Mouse (Mus musculus) embryonic facial prominence, embryonic 15.5 days (tissue): Measurements from ENCODE around the gene Med26. TPM values are rescaled to one million over a fixed set of nuclear protein-coding genes. Genes with fewer than 3 reads are reported as not detected.
A peak's percentile ranks its signal among the peaks of the same experiment; 100 is the strongest.

ENCODE experiments used
- ATAC-seq: fragments of 200-750 bp; cut with Nextera tagmentation; 2 replicates; pipeline ENCODE4 v1.8.0; 2017; ENCODE audit warnings: low read depth, moderate TSS enrichment; ENCODE audit not compliant: insufficient number of reproducible peaks, low FRiP score, low TSS enrichment
- H3K27ac ChIP-seq: fragments of 300-500 bp; sonication (generic); replicated peaks from 2 replicates; pipeline ENCODE4 v1.5.1; 2015; ENCODE audit warnings: mild to moderate bottlenecking, inconsistent platforms
- H3K27me3 ChIP-seq: fragments of 300-500 bp; sonication (generic); 2 replicates; pipeline ENCODE4 v1.6.1; 2015; ENCODE audit warnings: inconsistent platforms
- H3K36me3 ChIP-seq: fragments of 300-500 bp; sonication (generic); 2 replicates; pipeline ENCODE4 v1.6.1; 2015; ENCODE audit warnings: mild to moderate bottlenecking, inconsistent platforms
- H3K4me1 ChIP-seq: fragments of 300-500 bp; sonication (generic); 2 replicates; pipeline ENCODE4 v1.6.1; 2015; ENCODE audit warnings: inconsistent platforms
- H3K4me2 ChIP-seq: fragments of 300-500 bp; sonication (generic); replicated peaks from 2 replicates; pipeline ENCODE4 v1.6.1; 2015; ENCODE audit warnings: mild to moderate bottlenecking, inconsistent platforms
- H3K4me3 ChIP-seq: fragments of 300-500 bp; sonication (generic); replicated peaks from 2 replicates; pipeline ENCODE4 v1.5.1; 2015; ENCODE audit warnings: mild to moderate bottlenecking, inconsistent platforms
- H3K9ac ChIP-seq: fragments of 300-500 bp; sonication (generic); 2 replicates; pipeline ENCODE4 v1.6.1; 2015; ENCODE audit warnings: inconsistent platforms
- H3K9me3 ChIP-seq: fragments of 300-500 bp; sonication (generic); replicated peaks from 2 replicates; pipeline ENCODE4 v1.6.1; 2016; ENCODE audit warnings: inconsistent platforms
- WGBS: fragments of 180-500 bp; shearing (Covaris S2); methylation state at CpG from one replicate; pipeline ENCODE4 v1.1.7; 2015; 5-methylcytosine and 5-hydroxymethylcytosine counted together
- polyA plus RNA-seq: library from polyadenylated mRNA; unstranded; fragments of >200 nt; fragmentation: Nextera tagmentation; extraction: Ambion mirVana; gene quantifications from 2 replicates; pipeline ENCODE4 v1.2.1, GENCODE M21; 2015

The Med26 gene
- polyA plus RNA-seq, 1 experiment from 2014 or later, result 20.4 TPM

GRCm38 (mm10) chr8:72573450-72573849 is 25.4 kb upstream of the Med26 start:
- Histone ChIP-seq H3K4me2 (peak overlapping the region; percentile 89), H3K27me3 (no peaks in the 10 kb centered on the region), H3K9me3 (no peaks in the 10 kb centered on the region), H3K36me3 (peaks cover 11% of the 10 kb centered on the region), H3K4me3 (peak overlapping the region; percentile 62; the same call in 1 of the 2 replicates), H3K27ac (no peak overlapping the region), H3K4me1 (peaks cover 30% of the 10 kb centered on the region), H3K9ac (no peak overlapping the region)
- no peak for ATAC-seq
- WGBS, result 58% methylated on average over 6 of the region's 6 CpGs

- no peaks in the 10 kb centered on the region for H3K27me3 ChIP-seq
- H3K9me3 ChIP-seq, result no peaks in the 10 kb centered on the region
- H3K4me1 ChIP-seq, result peaks cover 30% of the 10 kb centered on the region
- H3K9ac ChIP-seq, result peak overlapping the region; percentile 58
- peaks cover 20% of the 10 kb centered on the region for H3K36me3 ChIP-seq
- H3K4me2 ChIP-seq, result peak overlapping the region; percentile 89
- ATAC-seq, result no peak
- WGBS, result 4% methylated on average over 10 of the region's 10 CpGs
- peak overlapping the region; percentile 98 for H3K27ac ChIP-seq
- H3K4me3 ChIP-seq, result peak overlapping the region; percentile 62
Observed at GRCm38 (mm10) chr8:72572507-72572906, 24.4 kb upstream of the Med26 start.

GRCm38 (mm10) chr8:72571611-72572473 is 23.8 kb upstream of the Med26 start, which contains the start of gene Tmem38a:
Gene Tmem38a (plus strand): TSS chr8:72572055.
- peak within 1 kb of the TSS; percentile 58 for H3K9ac ChIP-seq
- ATAC-seq, result peak; percentile 45
- WGBS, result under 1% methylated on average over 45 of the region's 45 CpGs
- peak within 1 kb of the TSS; percentile 89 for H3K4me2 ChIP-seq
- no peaks in the 10 kb centered on the region for H3K9me3 ChIP-seq
- peaks cover 27% of the 10 kb centered on the region for H3K36me3 ChIP-seq
- peak within 1 kb of the TSS; percentile 62 for H3K4me3 ChIP-seq
- H3K4me1 ChIP-seq, result peaks cover 30% of the 10 kb centered on the region
- H3K27ac ChIP-seq, result peak within 1 kb of the TSS; percentile 98
- no peaks in the 10 kb centered on the region for H3K27me3 ChIP-seq

GRCm38 (mm10) chr8:72570633-72571610 is 22.9 kb upstream of the Med26 start, which contains the start of gene Smim7:
Gene Smim7 (minus strand): TSS chr8:72571088.
- H3K36me3 ChIP-seq, result peaks cover 36% of the 10 kb centered on the region
- H3K27ac ChIP-seq, result peak within 1 kb of the TSS; percentile 98
- no peaks in the 10 kb centered on the region for H3K9me3 ChIP-seq
- H3K27me3 ChIP-seq, result no peaks in the 10 kb centered on the region
- WGBS, result under 1% methylated on average over 52 of the region's 52 CpGs
- ATAC-seq, result peak; percentile 96
- H3K9ac ChIP-seq, result peak within 1 kb of the TSS; percentile 58
- peak within 1 kb of the TSS; percentile 89 for H3K4me2 ChIP-seq
- peaks cover 30% of the 10 kb centered on the region for H3K4me1 ChIP-seq
- H3K4me3 ChIP-seq, result peak within 1 kb of the TSS; percentile 62

- Histone ChIP-seq H3K4me3 (no peak overlapping the region), H3K4me2 (no peak overlapping the region), H3K4me1 (peaks cover 19% of the 10 kb centered on the region), H3K36me3 (peaks cover 61% of the 10 kb centered on the region), H3K9me3 (no peaks in the 10 kb centered on the region), H3K9ac (no peak overlapping the region), H3K27me3 (no peaks in the 10 kb centered on the region), H3K27ac (no peak overlapping the region)
- ATAC-seq, result no peak
- 94% methylated on average over 2 of the region's 2 CpGs for WGBS
Observed at GRCm38 (mm10) chr8:72565970-72566369, 17.9 kb upstream of the Med26 start.

- Histone ChIP-seq H3K27ac (no peak overlapping the region), H3K4me1 (no peaks in the 10 kb centered on the region), H3K27me3 (no peaks in the 10 kb centered on the region), H3K9ac (no peak overlapping the region), H3K36me3 (peaks cover 34% of the 10 kb centered on the region), H3K4me2 (no peak overlapping the region), H3K9me3 (no peaks in the 10 kb centered on the region), H3K4me3 (no peak overlapping the region)
- ATAC-seq, result no peak
- WGBS, result 89% methylated on average over 1 of the region's 1 CpGs
Observed at GRCm38 (mm10) chr8:72561111-72561689, 13.1 kb upstream of the Med26 start.

GRCm38 (mm10) chr8:72555770-72556169 is 7.7 kb upstream of the Med26 start:
- H3K9ac ChIP-seq, result no peak overlapping the region
- H3K4me3 ChIP-seq, result no peak overlapping the region
- H3K27ac ChIP-seq, result no peak overlapping the region
- H3K27me3 ChIP-seq, result no peaks in the 10 kb centered on the region
- H3K36me3 ChIP-seq, result peaks cover 11% of the 10 kb centered on the region
- no peaks in the 10 kb centered on the region for H3K9me3 ChIP-seq
- no peak for ATAC-seq
- no peak overlapping the region for H3K4me2 ChIP-seq
- WGBS, result 56% methylated on average over 4 of the region's 4 CpGs
- no peaks in the 10 kb centered on the region for H3K4me1 ChIP-seq

- WGBS, result 5% methylated on average over 5 of the region's 5 CpGs
- no peaks in the 10 kb centered on the region for H3K27me3 ChIP-seq
Observed at GRCm38 (mm10) chr8:72549314-72549892, 1.3 kb upstream of the Med26 start.

GRCm38 (mm10) chr8:72548644-72549313 is 709 bp upstream of the Med26 start:
- Histone ChIP-seq H3K4me1 (peaks cover 19% of the 10 kb centered on the region), H3K4me3 (peak overlapping the region; percentile 96), H3K27ac (peak overlapping the region; percentile 97), H3K9me3 (no peaks in the 10 kb centered on the region), H3K9ac (peak overlapping the region; percentile 69), H3K4me2 (peak overlapping the region; percentile 84), H3K27me3 (no peaks in the 10 kb centered on the region), H3K36me3 (peaks cover 11% of the 10 kb centered on the region; the same call in 1 of the 2 replicates)
- under 1% methylated on average over 45 of the region's 45 CpGs for WGBS
- no peak for ATAC-seq

More at GRCm38 (mm10) chr8:72549314-72549892, 1.3 kb upstream of the Med26 start:
- Histone ChIP-seq H3K4me3 (peak overlapping the region; percentile 96), H3K9me3 (no peaks in the 10 kb centered on the region), H3K4me1 (peaks cover 19% of the 10 kb centered on the region), H3K4me2 (peak overlapping the region; percentile 84), H3K27ac (peak overlapping the region; percentile 97; the same call in 1 of the 2 replicates), H3K36me3 (peaks cover 4% of the 10 kb centered on the region; the same call in 1 of the 2 replicates), H3K9ac (no peak overlapping the region; the same call in 1 of the 2 replicates)
- ATAC-seq, result no peak
